ENCODE assay signal across 28 mouse cellular contexts in the genomic region with DNA sequence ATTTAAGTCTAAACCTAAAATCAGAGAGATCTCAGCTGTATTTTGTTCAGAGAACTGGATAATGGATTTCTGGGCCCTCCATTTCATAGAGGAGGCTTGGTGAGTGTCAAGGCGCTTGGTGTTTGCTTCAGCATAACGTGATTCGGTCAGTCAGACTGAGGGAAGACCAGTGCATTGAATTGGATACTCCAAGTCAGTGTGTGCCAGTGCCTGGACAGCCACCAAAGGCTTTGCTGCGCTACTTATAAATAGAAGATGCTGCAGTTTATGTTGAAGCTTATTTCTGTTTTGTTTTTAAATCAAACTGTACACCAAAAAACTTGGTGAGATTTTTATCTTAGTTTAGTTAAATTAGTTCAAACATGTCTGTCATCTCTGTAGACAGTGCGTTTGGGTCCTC. TPM values are rescaled to one million over a fixed set of nuclear protein-coding genes. Genes with fewer than 3 reads are reported as not detected.
"Had no signal": no experiment of that assay in that cellular context is flagged by ENCODE, and none has a peak within 500 bp of the region (broad histone marks: within the 10 kb centered on the region; RNA-seq: fewer than 3 reads in every experiment).

No protein-coding gene starts in this region.

- DNase-seq: cerebellum, adult 18-20 months; cerebellum, adult 2 months; cerebellum, adult 8-10 months; cerebellum, adult 9-10 months; cerebellum, adult 9-11 months; cerebellum, postnatal 10 days; cerebellum, postnatal 14 days; cerebellum, postnatal 25 days; cerebellum, postnatal 36 days; embryo, embryonic 11 days; forebrain, postnatal 0 days; gastrocnemius, postnatal 10 days; gastrocnemius, postnatal 25 days; heart, adult 18-20 months; heart, adult 2 months had no signal

- H3K27me3 ChIP-seq: embryonic facial prominence, embryonic 12.5 days; embryonic facial prominence, embryonic 13.5 days; embryonic facial prominence, embryonic 15.5 days; forebrain, embryonic 12.5 days; forebrain, embryonic 13.5 days; forebrain, embryonic 15.5 days had no signal

- H3K4me3 ChIP-seq: embryonic facial prominence, embryonic 10.5 days; embryonic facial prominence, embryonic 12.5 days; embryonic facial prominence, embryonic 13.5 days; embryonic facial prominence, embryonic 15.5 days; erythroblast, embryonic 14.5 days; forebrain, embryonic 10.5 days; forebrain, embryonic 12.5 days; forebrain, embryonic 13.5 days; forebrain, embryonic 15.5 days; heart, adult 2 months had no signal

- H3K9me3 ChIP-seq: embryonic facial prominence, embryonic 10.5 days; embryonic facial prominence, embryonic 12.5 days; embryonic facial prominence, embryonic 13.5 days; embryonic facial prominence, embryonic 15.5 days; forebrain, embryonic 10.5 days; forebrain, embryonic 12.5 days; forebrain, embryonic 13.5 days; forebrain, embryonic 15.5 days had no signal

- H3K27ac ChIP-seq: embryonic facial prominence, embryonic 10.5 days; embryonic facial prominence, embryonic 12.5 days; embryonic facial prominence, embryonic 13.5 days; embryonic facial prominence, embryonic 15.5 days; forebrain, embryonic 10.5 days; forebrain, embryonic 12.5 days; forebrain, embryonic 13.5 days; forebrain, embryonic 15.5 days; heart, adult 2 months had no signal

- H3K4me1 ChIP-seq: embryonic facial prominence, embryonic 10.5 days; embryonic facial prominence, embryonic 12.5 days; embryonic facial prominence, embryonic 13.5 days; embryonic facial prominence, embryonic 15.5 days; forebrain, embryonic 10.5 days; forebrain, embryonic 12.5 days; forebrain, embryonic 13.5 days; forebrain, embryonic 15.5 days had no signal

RNA-seq across cellular contexts. Expression of a gene that starts 16.2 kb away (rescaled TPM):
- total RNA-seq: common myeloid progenitor, adult 5-6 weeks; forebrain, postnatal 0 days; gastrocnemius, adult 8-10 months; gastrocnemius, postnatal 25 days; granulocyte monocyte progenitor cell, adult 5-6 weeks; heart, adult 18-20 months; heart, adult 2 months had no signal
- polyA plus RNA-seq: erythroblast, embryonic 14.5 days; forebrain, embryonic 14.5 days; forebrain, embryonic 15.5 days had no signal
